Mouse (Mus musculus) spleen, adult 2 months (tissue): ENCODE measurements around the gene Akap2. TPM values are rescaled to one million over a fixed set of nuclear protein-coding genes. Genes with fewer than 3 reads are reported as not detected.
A peak's percentile ranks its signal among the peaks of the same experiment; 100 is the strongest.

Experiments used
- DNase-seq, 2 experiments: peaks; one replicate each; pipeline versions ENCODE4 v3.0.0 to v3.0.0-alpha.2; 2012 to 2021; ENCODE audit warnings: low spot score in 2 of 2, low read depth in 1 of 2
- H3K27ac ChIP-seq: fragments of 200-500 bp; 2 replicates; pipeline ENCODE4 v1.5.1; 2012; ENCODE audit warnings: low read length, inconsistent platforms; ENCODE audit not compliant: insufficient read depth
- H3K27me3 ChIP-seq: fragments of 200-500 bp; 2 replicates; pipeline ENCODE4 v1.6.1; 2012; ENCODE audit warnings: mild to moderate bottlenecking, moderate library complexity, low read length, inconsistent platforms; ENCODE audit not compliant: control insufficient read depth, insufficient read depth
- H3K36me3 ChIP-seq: fragments of 200-500 bp; 2 replicates; pipeline ENCODE4 v1.6.1; 2012; ENCODE audit warnings: mild to moderate bottlenecking, low read length, inconsistent platforms; ENCODE audit not compliant: control insufficient read depth, insufficient read depth
- H3K4me1 ChIP-seq: fragments of 200-500 bp; 2 replicates; pipeline ENCODE4 v1.6.1; 2011; ENCODE audit warnings: inconsistent platforms; ENCODE audit not compliant: control insufficient read depth, insufficient read depth, insufficient read length
- H3K4me3 ChIP-seq: fragments of 200-500 bp; 2 replicates; pipeline ENCODE4 v1.5.1; 2011; ENCODE audit warnings: mild to moderate bottlenecking, inconsistent platforms; ENCODE audit not compliant: insufficient read depth, insufficient read length; ENCODE audit errors: extremely low read depth
- CTCF ChIP-seq: fragments of 200-500 bp; IDR thresholded peaks from 2 replicates; pipeline ENCODE4 v1.5.1; 2011; ENCODE audit warnings: mild to moderate bottlenecking, inconsistent platforms; ENCODE audit not compliant: insufficient read depth, insufficient read length, insufficient replicate concordance; ENCODE audit errors: extremely low read depth
- POLR2A ChIP-seq: fragments of 200-500 bp; IDR thresholded peaks from 2 replicates; pipeline ENCODE4 v1.6.1; 2011; ENCODE audit warnings: low read depth, low read length, inconsistent platforms
- WGBS: fragments of 180-500 bp; shearing (Covaris S2); methylation state at CpG from one replicate; pipeline ENCODE4 v1.1.7; 2018; 5-methylcytosine and 5-hydroxymethylcytosine counted together
- polyA plus RNA-seq: library from polyadenylated mRNA; depleted of rRNA; stranded (reverse); fragments of >200 nt; gene quantifications from 2 replicates; pipeline ENCODE4 v1.2.3, GENCODE M21; 2012

Gene Akap2
- polyA plus RNA-seq, 1 experiment: 23.6 TPM

GRCm38 (mm10) chr4:57697918-57698611 is 19.4 kb upstream of the Akap2 start:
- TF ChIP-seq POLR2A: no peak
- no peak for TF ChIP-seq CTCF
- WGBS: 89% methylated on average over 12 of the region's 12 CpGs

GRCm38 (mm10) chr4:57701576-57701975 is 15.9 kb upstream of the Akap2 start:
- H3K36me3 ChIP-seq: no peaks in the 10 kb centered on the region
- H3K27ac ChIP-seq: no peak overlapping the region
- peaks cover 6% of the 10 kb centered on the region; the same call in 1 of the 2 replicates for H3K4me1 ChIP-seq
- TF ChIP-seq POLR2A: no peak
- no peak overlapping the region for H3K4me3 ChIP-seq
- WGBS: 84% methylated on average over 5 of the region's 5 CpGs
- H3K27me3 ChIP-seq: no peaks in the 10 kb centered on the region
- no peak for DNase-seq

More at GRCm38 (mm10) chr4:57697918-57698611, 19.4 kb upstream of the Akap2 start:
- DNase-seq: no peak
- H3K36me3 ChIP-seq: no peaks in the 10 kb centered on the region
- no peak overlapping the region for H3K27ac ChIP-seq
- H3K4me1 ChIP-seq: no peaks in the 10 kb centered on the region
- H3K4me3 ChIP-seq: no peak overlapping the region
- no peaks in the 10 kb centered on the region for H3K27me3 ChIP-seq

DNA sequence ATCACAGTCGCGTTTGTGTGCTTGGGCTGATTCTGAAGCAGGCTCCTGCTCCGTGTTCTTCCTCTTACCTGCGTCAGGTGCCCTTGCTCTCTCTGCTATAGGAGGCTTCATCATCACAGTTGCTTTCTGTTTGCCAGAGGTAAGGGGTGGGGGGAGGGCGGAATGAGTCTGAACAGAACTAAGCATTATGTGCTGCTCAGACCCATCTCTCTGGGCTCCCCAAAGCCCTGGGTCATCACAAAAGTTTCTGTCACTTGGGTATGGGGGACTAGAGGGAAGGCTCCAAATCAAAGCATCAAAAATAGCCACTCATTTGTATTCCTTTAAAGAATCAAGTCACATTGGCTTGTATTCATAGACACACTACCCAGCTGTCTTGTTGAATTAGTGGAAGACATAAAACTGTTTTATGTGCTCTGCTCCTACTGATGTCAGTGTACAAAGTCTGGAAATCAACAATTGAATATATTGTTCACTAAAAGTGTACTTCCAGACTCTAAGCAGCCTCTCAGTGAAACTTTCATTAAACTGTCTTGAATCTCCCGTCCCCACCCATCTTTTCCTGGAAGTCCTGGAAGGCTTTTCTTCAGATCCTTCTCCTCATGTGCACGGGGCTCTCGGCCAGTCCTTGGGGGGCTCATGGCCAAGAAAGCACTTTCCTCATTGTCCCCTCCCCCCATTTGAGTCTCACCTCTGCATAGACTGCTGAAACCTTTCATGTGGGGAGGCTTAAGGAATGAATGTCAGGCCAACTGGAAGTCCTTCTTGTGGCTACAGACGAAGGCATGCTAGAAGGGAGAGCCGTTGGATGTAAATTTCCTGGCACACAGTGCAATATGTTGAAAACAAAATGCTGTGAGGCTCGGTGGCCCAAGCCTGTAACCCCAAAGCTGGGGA is 13.6 kb upstream of the Akap2 start:
- Histone ChIP-seq H3K4me3 (no peak overlapping the region), H3K27ac (no peak overlapping the region), H3K4me1 (peaks cover 6% of the 10 kb centered on the region; the same call in 1 of the 2 replicates), H3K27me3 (no peaks in the 10 kb centered on the region), H3K36me3 (no peaks in the 10 kb centered on the region)
- no peak for TF ChIP-seq CTCF
- no peak for TF ChIP-seq POLR2A
- 85% methylated on average over 11 of the region's 11 CpGs for WGBS
- no peak for DNase-seq

DNA sequence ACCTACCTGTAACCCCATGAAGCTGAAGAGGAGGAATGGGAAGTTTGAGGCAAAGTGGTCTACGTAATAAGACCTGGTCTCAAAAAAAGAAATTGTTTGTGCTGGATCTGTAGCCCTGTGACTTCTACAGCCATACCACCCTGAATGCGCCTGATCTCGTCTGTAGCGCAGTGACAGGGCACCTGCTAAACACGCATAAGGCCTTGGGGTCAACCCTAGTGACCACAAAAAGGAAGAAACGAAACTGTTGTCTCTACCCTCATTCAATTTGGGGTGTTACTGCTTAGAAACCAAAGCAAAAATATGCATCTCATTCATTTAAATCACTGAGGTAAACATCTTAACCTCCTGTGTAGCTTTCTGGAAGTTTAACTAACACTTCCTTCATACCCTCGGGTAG is 12.9 kb upstream of the Akap2 start:
- H3K4me1 ChIP-seq: peaks cover 6% of the 10 kb centered on the region; the same call in 1 of the 2 replicates
- no peak overlapping the region for H3K27ac ChIP-seq
- H3K36me3 ChIP-seq: no peaks in the 10 kb centered on the region
- H3K4me3 ChIP-seq: no peak overlapping the region
- 32% methylated on average over 7 of the region's 7 CpGs for WGBS
- peak; percentile 23 to 65 for DNase-seq
- H3K27me3 ChIP-seq: no peaks in the 10 kb centered on the region
- no peak for TF ChIP-seq CTCF

DNA sequence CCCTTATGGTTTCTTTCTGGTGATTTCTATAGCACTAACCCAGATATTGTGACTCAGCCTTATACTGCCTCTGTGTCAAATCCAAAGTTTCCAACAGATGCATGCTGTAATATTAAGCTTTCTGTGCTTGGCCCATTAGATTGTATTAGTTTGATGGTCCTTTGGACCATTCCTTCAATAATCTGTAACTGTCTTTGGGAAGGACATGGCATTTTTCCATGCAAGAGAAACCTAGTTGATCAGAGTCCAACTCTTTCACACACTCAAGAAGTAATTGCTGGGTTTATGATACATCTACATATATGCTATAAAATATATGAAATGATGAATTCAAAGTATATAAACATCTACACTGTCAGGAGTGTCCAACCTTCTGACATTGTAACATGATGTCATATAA is 1.6 kb upstream of the Akap2 start:
- Histone ChIP-seq H3K4me3 (no peak overlapping the region), H3K4me1 (peaks cover 2% of the 10 kb centered on the region; the same call in 1 of the 2 replicates), H3K36me3 (no peaks in the 10 kb centered on the region), H3K27me3 (no peaks in the 10 kb centered on the region), H3K27ac (no peak overlapping the region)
- no peak for TF ChIP-seq CTCF
- no peak for TF ChIP-seq POLR2A
- DNase-seq: no peak

GRCm38 (mm10) chr4:57716735-57717134 is 722 bp upstream of the Akap2 start:
- no peak for TF ChIP-seq POLR2A
- no peak for TF ChIP-seq CTCF
- Histone ChIP-seq H3K27ac (no peak overlapping the region), H3K4me1 (peaks cover 4% of the 10 kb centered on the region; the same call in 1 of the 2 replicates)

DNA sequence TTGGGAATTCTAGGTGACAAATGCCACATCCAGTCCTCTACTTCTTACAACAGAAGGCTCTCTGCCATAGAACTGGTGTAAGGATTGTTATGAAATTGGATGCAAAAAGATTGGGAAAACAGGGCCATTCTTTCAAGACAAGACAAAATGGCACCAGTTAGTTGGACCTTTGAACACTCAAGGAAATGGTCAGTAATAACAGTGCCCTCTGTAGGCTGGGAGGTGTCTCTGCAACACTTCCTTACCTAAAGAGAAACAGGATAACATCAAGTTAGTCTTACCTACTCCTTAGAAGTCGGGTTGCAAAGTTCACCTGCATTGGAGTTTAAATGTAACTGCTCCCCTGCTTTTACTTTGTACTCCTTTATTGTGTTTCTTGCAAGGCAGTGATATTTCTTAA is 1.9 kb downstream of the Akap2 start:
- TF ChIP-seq CTCF (no peak), POLR2A (no peak)
- no peak for DNase-seq
- WGBS: 97% methylated on average over 1 of the region's 1 CpGs
- Histone ChIP-seq H3K4me1 (peaks cover 4% of the 10 kb centered on the region; the same call in 1 of the 2 replicates), H3K36me3 (no peaks in the 10 kb centered on the region), H3K27ac (no peak overlapping the region), H3K4me3 (no peak overlapping the region), H3K27me3 (no peaks in the 10 kb centered on the region)

More at GRCm38 (mm10) chr4:57716735-57717134, 722 bp upstream of the Akap2 start:
- Histone ChIP-seq H3K4me3 (no peak overlapping the region), H3K36me3 (no peaks in the 10 kb centered on the region), H3K27me3 (no peaks in the 10 kb centered on the region)
- WGBS: 74% methylated on average over 4 of the region's 4 CpGs
- no peak for DNase-seq
